Mouse (Mus musculus) T-helper 17 cell (primary cell): ENCODE results near the gene Gm826.

ENCODE experiments used
- in situ Hi-C, 2 experiments: fragments of 300-600 bp; cut with MboI, MseI; formaldehyde crosslinking; loops; 1 replicate in 1 of 2; 2 replicates in 1 of 2; pipeline ENCODE4 v1.15.1; 2025; ENCODE audit warnings: high pct_unique_total_duplicates in 2 of 2

Gm826 gene

DNA sequence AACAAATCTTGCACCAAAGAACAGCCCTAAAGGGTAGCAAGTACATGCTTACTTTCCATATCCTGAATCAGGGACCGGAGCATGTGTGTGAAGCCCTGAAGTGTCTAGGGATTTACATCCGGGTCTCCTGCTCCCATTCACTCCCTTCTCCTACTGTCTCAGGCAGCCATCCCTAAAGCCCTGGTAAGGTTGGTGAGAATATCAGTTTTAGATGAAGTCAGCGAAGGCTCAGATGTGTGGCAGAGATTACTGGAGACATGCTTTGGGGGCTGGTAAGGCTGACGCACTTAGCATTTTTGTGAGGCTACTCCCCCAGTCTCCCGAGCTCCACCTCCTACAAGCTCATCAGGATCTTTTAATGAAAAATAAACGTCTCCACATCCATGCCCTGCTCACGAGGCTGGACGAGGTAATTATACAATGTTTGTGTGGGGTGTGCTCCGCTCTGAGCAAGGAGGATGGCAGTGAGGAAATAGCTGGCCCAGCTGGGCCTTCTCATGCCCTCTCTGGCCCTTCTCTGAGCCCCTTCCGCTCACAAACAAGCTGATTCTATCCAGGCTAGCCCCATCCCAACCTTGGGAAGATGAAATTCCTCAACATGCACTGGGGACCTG lies 45.3 kb downstream of the Gm826 start:
- in situ Hi-C loops: loop anchor here in 1 of 2 experiments (10.0 kb wide), 1 partner anchor 946 kb away; no protein-coding TSS in a partner anchor

DNA sequence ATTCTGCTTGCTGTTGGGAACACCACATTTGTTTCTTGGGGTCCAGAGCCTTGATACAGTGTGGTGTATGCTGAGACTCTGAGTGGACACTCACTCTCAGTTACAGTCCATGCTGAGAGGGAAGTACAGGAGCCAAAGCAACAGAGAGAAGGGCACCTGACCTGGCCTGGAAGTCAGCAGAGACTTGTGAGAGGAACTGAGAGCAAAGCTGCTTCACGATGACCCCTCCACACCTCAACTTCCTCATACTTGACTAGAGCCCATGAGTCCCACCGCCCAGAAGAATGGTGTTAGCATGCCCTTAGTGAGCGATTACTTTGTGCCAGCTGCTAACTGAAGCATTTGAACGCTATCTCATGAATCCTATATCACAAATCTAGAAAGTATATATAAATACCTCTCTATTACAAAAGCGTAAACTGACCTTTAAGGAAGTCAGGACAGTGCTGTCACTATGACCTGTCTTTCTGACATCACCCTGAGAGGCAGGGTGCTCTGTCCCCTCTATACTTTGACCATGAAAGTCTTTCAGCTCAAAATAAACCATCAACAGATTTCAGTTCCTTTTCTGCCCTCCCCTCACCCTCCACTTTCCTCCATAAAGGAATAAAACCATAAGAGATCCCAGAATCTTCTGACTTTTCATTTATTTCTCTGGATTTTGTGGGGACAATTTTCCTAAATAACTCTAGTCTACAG lies 57.9 kb downstream of the Gm826 start:
- in situ Hi-C loops: no loop called here

- in situ Hi-C loops: no loop called here
Measured at GRCm38 (mm10) chr2:160267828-160268453, 66.0 kb downstream of the Gm826 start.

GRCm38 (mm10) chr2:160263861-160264260 lies 70.1 kb downstream of the Gm826 start:
- in situ Hi-C loops: no loop called here

- in situ Hi-C loops: no loop called here
Measured at GRCm38 (mm10) chr2:160261538-160261937, 72.4 kb downstream of the Gm826 start.
